Mouse (Mus musculus): Measurements from ENCODE around the gene Gm8909. TPM values are rescaled to one million over a fixed set of nuclear protein-coding genes. Genes with fewer than 3 reads are reported as not detected.
"Not testable (repeated sequence)": the region's sequence is repeated elsewhere in the genome, so short reads cannot be mapped to it uniquely, and the experiment has no call there.

Gene Gm8909
- polyA plus RNA-seq, 1 experiment from 2014 or later: not detected

DNA sequence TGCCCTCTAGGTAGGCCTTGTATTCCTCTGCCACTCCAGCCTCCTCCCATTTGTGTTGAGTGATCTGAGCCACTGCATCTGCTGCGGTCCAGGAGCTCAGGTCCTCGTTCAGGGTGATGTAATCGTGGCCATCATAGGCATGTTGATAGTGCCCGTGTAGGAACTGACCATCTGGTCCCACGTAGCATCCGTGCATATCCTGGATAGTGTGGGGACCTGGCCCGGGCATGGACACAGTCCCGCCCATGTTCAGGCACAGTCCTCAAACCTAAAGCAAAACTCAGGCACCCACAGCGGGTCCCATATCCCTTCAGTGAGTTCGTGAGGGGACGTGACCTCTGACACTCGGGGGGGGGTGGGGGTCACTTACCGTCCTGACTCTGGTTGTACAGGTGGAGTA, 39.8 kb downstream of the Gm8909 start:
- not testable (repeated sequence) for H3K9me3 ChIP-seq (replicated peaks); H3K4me1 ChIP-seq; H3K4me2 ChIP-seq; H3K27ac ChIP-seq; H3K4me3 ChIP-seq (replicated peaks); H3K9ac ChIP-seq; ATAC-seq (replicated peaks; ENCODE audit: low FRiP score); H3K36me3 ChIP-seq
- H3K27me3 ChIP-seq: peaks cover 37% of the 10 kb centered on the region
- 51% methylated on average over 11 of the region's 13 CpGs for WGBS

DNA sequence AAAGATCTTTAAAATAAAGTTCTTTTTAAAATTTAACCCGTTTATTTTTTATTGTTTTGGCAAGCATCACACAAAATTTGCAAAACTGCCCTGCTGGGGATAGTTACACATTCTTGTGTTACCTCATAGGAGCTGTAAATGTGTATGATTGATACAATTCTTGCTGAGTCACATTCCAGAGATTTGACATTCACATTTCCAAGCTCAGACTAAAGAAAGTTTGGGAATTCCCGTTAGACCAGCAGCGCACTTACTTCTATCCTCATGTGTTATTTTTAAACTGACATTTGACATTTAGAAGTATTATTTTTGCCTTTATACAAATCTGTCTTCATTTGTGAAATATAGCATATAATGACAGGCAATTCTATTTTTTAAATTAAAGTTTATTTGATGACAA, 44.2 kb downstream of the Gm8909 start:
- not testable (repeated sequence) for H3K9ac ChIP-seq; H3K9me3 ChIP-seq (replicated peaks)

DNA sequence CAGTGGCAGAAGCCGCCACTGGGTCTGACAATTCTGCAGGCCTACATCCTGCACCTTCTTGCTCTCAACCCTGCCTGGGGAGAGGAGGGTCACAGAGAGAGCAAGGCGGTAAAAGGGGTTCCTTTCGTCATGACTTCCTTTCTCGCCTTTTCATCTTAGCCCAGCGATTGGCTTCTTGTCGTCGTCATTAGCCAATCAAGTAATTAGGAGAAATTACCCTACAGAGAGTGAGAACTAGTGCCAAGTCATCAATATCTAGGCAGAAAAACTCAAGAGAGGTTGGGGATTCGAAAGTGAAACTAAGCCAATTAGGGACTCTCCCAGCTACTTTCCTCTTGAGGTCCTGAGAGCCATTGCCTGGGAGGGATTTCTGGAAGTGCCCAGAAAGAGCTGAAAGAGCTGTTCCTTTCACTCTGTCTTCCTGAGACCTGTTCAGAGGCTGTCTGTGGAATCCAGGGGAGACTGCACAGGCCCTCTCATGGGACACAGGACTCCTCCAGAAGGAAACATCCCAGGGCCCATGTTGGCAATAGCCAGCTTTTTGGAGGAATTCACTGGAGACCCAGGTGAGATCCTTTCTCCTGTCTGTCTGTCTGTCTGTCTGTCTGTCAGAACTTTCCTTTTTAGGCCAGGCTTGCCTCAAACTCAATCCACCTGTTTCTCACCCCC, 46.9 kb downstream of the Gm8909 start, which contains the start of gene Gm19684:
Gene Gm19684 (plus strand): TSS at position 327 of the 669 bp plus-strand sequence.
- H3K36me3 ChIP-seq; H3K9ac ChIP-seq; H3K4me1 ChIP-seq; H3K9me3 ChIP-seq (replicated peaks); H3K27ac ChIP-seq: not testable (repeated sequence)
- WGBS: 4% methylated on average over 8 of the region's 8 CpGs
- H3K4me2 ChIP-seq: peak within 1 kb of the TSS; percentile 47
- peak; percentile 56; the same call in 1 of the 2 replicates for ATAC-seq (replicated peaks; ENCODE audit: low FRiP score)
- peak within 1 kb of the TSS; percentile 17 for H3K4me3 ChIP-seq (replicated peaks)
- H3K27me3 ChIP-seq: peaks cover 41% of the 10 kb centered on the region

More for the DNA sequence above, 44.2 kb downstream of the Gm8909 start:
- H3K4me1 ChIP-seq; H3K4me3 ChIP-seq (replicated peaks); H3K36me3 ChIP-seq; H3K27ac ChIP-seq; ATAC-seq (replicated peaks; ENCODE audit: low FRiP score); H3K4me2 ChIP-seq: not testable (repeated sequence)
- peaks cover 38% of the 10 kb centered on the region for H3K27me3 ChIP-seq
- WGBS: 59% methylated on average over 3 of the region's 3 CpGs

DNA sequence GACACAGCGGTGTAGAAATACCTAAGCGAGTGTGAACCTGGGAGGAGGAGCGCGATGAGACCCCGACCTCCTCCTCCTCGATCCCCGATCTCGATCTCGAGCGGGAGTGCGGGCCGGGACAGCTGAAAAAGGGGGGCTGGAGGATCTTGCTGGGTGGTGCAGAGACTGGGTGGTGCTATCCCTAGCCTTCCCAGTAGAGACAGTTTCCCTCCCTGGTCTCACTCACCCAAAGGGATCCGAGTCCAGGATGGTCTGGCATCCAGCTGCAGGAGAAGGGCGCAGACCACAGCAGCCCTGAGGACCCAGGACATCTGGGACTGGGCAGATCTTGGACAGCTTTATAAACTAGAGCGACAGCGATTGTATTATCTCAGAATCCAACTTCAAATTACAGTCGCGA, 47.5 kb downstream of the Gm8909 start:
- 0 out of 2 replicates have a peak overlapping the region, but pooled peaks have one; percentile 17 for H3K4me3 ChIP-seq (replicated peaks)
- not testable (repeated sequence) for H3K27ac ChIP-seq; ATAC-seq (replicated peaks; ENCODE audit: low FRiP score); H3K4me1 ChIP-seq; H3K36me3 ChIP-seq; H3K9me3 ChIP-seq (replicated peaks); H3K9ac ChIP-seq
- H3K4me2 ChIP-seq: peak overlapping the region; percentile 47
- 12% methylated on average over 18 of the region's 18 CpGs for WGBS
- H3K27me3 ChIP-seq: peaks cover 41% of the 10 kb centered on the region

DNA sequence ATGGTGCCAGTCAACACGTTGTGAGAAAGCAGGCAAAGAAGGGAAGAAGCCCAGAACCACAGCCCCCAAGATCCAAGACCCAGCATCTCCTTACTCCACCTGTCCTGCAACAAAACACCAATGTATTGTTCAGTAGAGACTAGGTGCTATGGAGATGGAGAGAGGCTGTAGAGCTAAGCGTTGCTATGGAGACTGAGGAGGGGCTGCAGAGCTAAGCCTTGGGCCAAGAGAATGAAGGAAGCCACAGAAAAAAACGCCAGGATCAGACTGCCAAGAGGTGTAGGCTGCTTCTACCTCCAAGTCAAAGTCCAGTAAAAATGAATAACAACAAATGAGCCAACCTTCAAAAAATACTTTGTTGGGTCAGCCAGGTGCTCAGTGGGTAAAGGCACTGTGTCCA, 51.8 kb downstream of the Gm8909 start:
- H3K4me1 ChIP-seq; ATAC-seq (replicated peaks; ENCODE audit: low FRiP score); H3K27ac ChIP-seq; H3K4me2 ChIP-seq; H3K9ac ChIP-seq; H3K4me3 ChIP-seq (replicated peaks); H3K9me3 ChIP-seq (replicated peaks); H3K36me3 ChIP-seq: not testable (repeated sequence)
- H3K27me3 ChIP-seq: peaks cover 44% of the 10 kb centered on the region
- WGBS: 31% methylated on average over 3 of the region's 3 CpGs

Other genes starting within 250 kb of the Gm8909 start
- gene Abcf1, start 198.8 kb downstream of the Gm8909 start, polyA plus RNA-seq (2015; fragmentation: Nextera tagmentation; extraction: Ambion mirVana): 98.1 and 103 TPM in 2 replicates
- gene Gnl1, start 188.7 kb downstream of the Gm8909 start, polyA plus RNA-seq (2015; fragmentation: Nextera tagmentation; extraction: Ambion mirVana): 51.5 and 52.4 TPM in 2 replicates
- gene Prr3, start 188.3 kb downstream of the Gm8909 start, polyA plus RNA-seq (2015; fragmentation: Nextera tagmentation; extraction: Ambion mirVana): 41.5 and 42.5 TPM in 2 replicates
- gene H2-T24, start 148.0 kb downstream of the Gm8909 start, polyA plus RNA-seq (2015; fragmentation: Nextera tagmentation; extraction: Ambion mirVana): 2.9 and 3.5 TPM in 2 replicates
- gene H2-T23, start 135.7 kb downstream of the Gm8909 start, polyA plus RNA-seq (2015; fragmentation: Nextera tagmentation; extraction: Ambion mirVana): 4.3 and 4.5 TPM in 2 replicates
- 13.8 and 14.1 TPM in 2 replicates for gene H2-T22, start 125.8 kb downstream of the Gm8909 start, polyA plus RNA-seq (2015; fragmentation: Nextera tagmentation; extraction: Ambion mirVana)
- not detected in 2 replicates for gene Gm6034, start 125.6 kb downstream of the Gm8909 start, polyA plus RNA-seq (2015; fragmentation: Nextera tagmentation; extraction: Ambion mirVana)
- gene Gm11127, start 110.2 kb downstream of the Gm8909 start, polyA plus RNA-seq (2015; fragmentation: Nextera tagmentation; extraction: Ambion mirVana): not detected in 2 replicates
- not detected in 2 replicates for gene Gm19684, start 46.9 kb downstream of the Gm8909 start, polyA plus RNA-seq (2015; fragmentation: Nextera tagmentation; extraction: Ambion mirVana)
- gene Gm7030, start 39.1 kb downstream of the Gm8909 start, polyA plus RNA-seq (2015; fragmentation: Nextera tagmentation; extraction: Ambion mirVana): not detected in 2 replicates
- not detected in 2 replicates for gene H2-T3, start 21.8 kb upstream of the Gm8909 start, polyA plus RNA-seq (2015; fragmentation: Nextera tagmentation; extraction: Ambion mirVana)
- gene Rpp21, start 89.5 kb upstream of the Gm8909 start, polyA plus RNA-seq (2015; fragmentation: Nextera tagmentation; extraction: Ambion mirVana): 107 and 113 TPM in 2 replicates
- 16.4 and 19.5 TPM in 2 replicates for gene Trim39, start 103.7 kb upstream of the Gm8909 start, polyA plus RNA-seq (2015; fragmentation: Nextera tagmentation; extraction: Ambion mirVana)
- 0.14 TPM in 1 of 2 replicates, not detected in the other for gene H2-M10.2, start 118.0 kb upstream of the Gm8909 start, polyA plus RNA-seq (2015; fragmentation: Nextera tagmentation; extraction: Ambion mirVana)
- not detected in 2 replicates for gene H2-M10.1, start 157.6 kb upstream of the Gm8909 start, polyA plus RNA-seq (2015; fragmentation: Nextera tagmentation; extraction: Ambion mirVana)
- gene H2-M10.3, start 199.9 kb upstream of the Gm8909 start, polyA plus RNA-seq (2015; fragmentation: Nextera tagmentation; extraction: Ambion mirVana): not detected in 2 replicates

All from kidney, embryonic 15.5 days (tissue).